Mouse (Mus musculus) adrenal gland, postnatal 4 days (tissue): ENCODE results near the gene Aff1. TPM values are rescaled to one million over a fixed set of nuclear protein-coding genes. Genes with fewer than 3 reads are reported as not detected.

Experiments used
- DNase-seq, 2 experiments: peaks; one replicate each; pipeline ENCODE4 v3.0.0; 2021 to 2022; ENCODE audit warnings: low spot score in 2 of 2, mixed read lengths in 2 of 2
- total RNA-seq, 2 experiments: library from RNA; stranded (reverse); gene quantifications; 2 replicates each; pipeline ENCODE4 v1.2.3; 2021

Aff1 gene
- total RNA-seq, 2 experiments from 2014 or later: 37.5 to 43.3 TPM

GRCm38 (mm10) chr5:103725268-103726149 is 33.3 kb downstream of the Aff1 start:
- no peak for DNase-seq

GRCm38 (mm10) chr5:103726281-103726938 is 34.2 kb downstream of the Aff1 start:
- DNase-seq: no peak

- no peak for DNase-seq
These were observed 35.7 kb downstream of the Aff1 start for GRCm38 (mm10) chr5:103727777-103728395.

- no peak for DNase-seq
These were observed 37.1 kb downstream of the Aff1 start for GRCm38 (mm10) chr5:103729225-103729624.

- DNase-seq: no peak
These were observed 38.0 kb downstream of the Aff1 start for GRCm38 (mm10) chr5:103730142-103730541.

GRCm38 (mm10) chr5:103730727-103731126 is 38.6 kb downstream of the Aff1 start:
- DNase-seq: no peak

- no peak for DNase-seq
These were observed 40.4 kb downstream of the Aff1 start for GRCm38 (mm10) chr5:103732581-103732980.

- DNase-seq: no peak
These were observed 43.4 kb downstream of the Aff1 start for GRCm38 (mm10) chr5:103735411-103736112.

- DNase-seq: no peak
These were observed 44.5 kb downstream of the Aff1 start for GRCm38 (mm10) chr5:103736553-103737207.

- DNase-seq: peak in 1 of 2 experiments; percentile 12
These were observed 45.3 kb downstream of the Aff1 start for GRCm38 (mm10) chr5:103737208-103738066.

GRCm38 (mm10) chr5:103738509-103738908 is 46.3 kb downstream of the Aff1 start:
- no peak for DNase-seq

GRCm38 (mm10) chr5:103739163-103739562 is 47.0 kb downstream of the Aff1 start:
- DNase-seq: no peak

GRCm38 (mm10) chr5:103740093-103740902 is 48.1 kb downstream of the Aff1 start:
- DNase-seq: no peak

- no peak for DNase-seq
These were observed 48.7 kb downstream of the Aff1 start for GRCm38 (mm10) chr5:103740903-103741246.

- no peak for DNase-seq
These were observed 49.3 kb downstream of the Aff1 start for GRCm38 (mm10) chr5:103741443-103741842.

GRCm38 (mm10) chr5:103741992-103742391 is 49.8 kb downstream of the Aff1 start:
- no peak for DNase-seq

- DNase-seq: no peak
These were observed 52.4 kb downstream of the Aff1 start for GRCm38 (mm10) chr5:103744531-103744930.

GRCm38 (mm10) chr5:103745635-103746034 is 53.5 kb downstream of the Aff1 start:
- no peak for DNase-seq

- DNase-seq: no peak
These were observed 54.4 kb downstream of the Aff1 start for GRCm38 (mm10) chr5:103746561-103747085.
